Mouse (Mus musculus): ENCODE measurements at regions not wholly inside any gene's neighbourhood (a gene's known extent, or its start where the extent isn't known, plus 50 kb on each side); places are given as distances from the start of the nearest gene placed in this dataset.

DNA sequence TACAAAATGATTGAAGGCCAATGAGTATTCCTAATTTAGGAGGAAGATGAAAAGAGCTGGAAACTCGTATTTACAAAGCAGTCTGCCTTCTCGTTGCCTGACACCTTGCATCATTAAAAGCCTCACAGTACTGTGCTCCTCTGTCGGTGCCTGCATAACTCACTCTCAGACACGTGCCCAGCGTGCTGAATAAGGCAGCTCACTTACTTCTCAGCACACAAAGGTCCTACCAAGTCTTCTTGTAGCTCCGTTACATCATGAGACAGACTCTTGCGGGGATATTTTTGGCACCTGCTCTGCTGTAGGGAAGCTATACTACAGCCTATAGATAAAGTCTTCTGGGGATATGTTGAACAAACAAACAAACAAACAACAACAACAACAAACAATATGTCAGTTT, 400.0 kb upstream of the Atp11b start:
- no peak for DNase-seq
- intact Hi-C loops (cut with DNase I) = no loop called here

GRCm38 (mm10) chr3:35354356-35354755, 399.6 kb upstream of the Atp11b start:
- intact Hi-C loops (cut with DNase I) = no loop called here

DNA sequence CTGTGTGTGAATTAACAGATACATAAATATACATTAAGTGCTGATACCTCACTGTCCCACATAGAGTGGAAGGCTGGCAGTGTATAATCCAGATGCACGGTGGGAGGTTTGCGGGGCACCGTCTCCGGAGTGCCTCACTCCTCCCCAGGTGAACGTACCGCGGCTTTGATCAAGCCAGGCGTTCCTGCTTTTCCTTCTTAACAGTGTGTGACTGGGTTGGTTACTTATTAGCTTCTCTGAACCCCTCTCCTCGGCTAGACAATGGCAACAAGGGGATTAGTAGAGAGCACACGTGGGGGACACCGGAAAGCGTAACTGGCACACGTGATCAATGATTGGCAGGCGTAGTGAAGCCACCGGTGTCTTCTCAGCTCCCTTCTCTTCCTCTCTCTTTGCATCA, 396.8 kb upstream of the Atp11b start:
- DNase-seq = no peak
- intact Hi-C loops (cut with DNase I) = no loop called here

More at GRCm38 (mm10) chr3:35354356-35354755, 399.6 kb upstream of the Atp11b start:
- DNase-seq = peak; percentile 56

GRCm38 (mm10) chr3:35358541-35358940, 395.4 kb upstream of the Atp11b start:
- DNase-seq = no peak
- intact Hi-C loops (cut with DNase I) = no loop called here

- intact Hi-C loops (cut with DNase I) = no loop called here
- no peak for DNase-seq
Measured at GRCm38 (mm10) chr3:35359288-35359687, 394.6 kb upstream of the Atp11b start.

- intact Hi-C loops (cut with DNase I) = no loop called here
- no peak for DNase-seq
Measured at GRCm38 (mm10) chr3:35360515-35360914, 393.4 kb upstream of the Atp11b start.

DNA sequence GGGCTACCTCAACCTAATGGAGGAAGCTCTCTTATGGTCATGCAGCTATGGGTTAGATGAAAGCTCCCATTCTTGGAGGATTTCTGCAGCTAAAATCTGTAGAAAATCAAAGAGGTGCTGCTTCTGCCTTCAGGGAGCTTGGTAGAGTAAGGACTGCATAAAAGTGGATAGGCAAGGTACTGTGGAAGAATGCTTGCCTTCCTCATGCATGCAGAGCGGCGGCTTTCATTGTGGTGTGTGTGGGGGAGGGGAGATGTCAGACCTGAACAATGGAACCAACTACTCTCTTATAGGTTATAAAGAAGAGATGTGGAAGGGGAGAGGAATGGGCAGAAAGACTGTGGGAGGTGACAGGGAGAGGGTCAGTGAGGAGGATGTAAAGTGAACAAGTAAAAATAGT, 392.8 kb upstream of the Atp11b start:
- intact Hi-C loops (cut with DNase I) = no loop called here
- no peak for DNase-seq

DNA sequence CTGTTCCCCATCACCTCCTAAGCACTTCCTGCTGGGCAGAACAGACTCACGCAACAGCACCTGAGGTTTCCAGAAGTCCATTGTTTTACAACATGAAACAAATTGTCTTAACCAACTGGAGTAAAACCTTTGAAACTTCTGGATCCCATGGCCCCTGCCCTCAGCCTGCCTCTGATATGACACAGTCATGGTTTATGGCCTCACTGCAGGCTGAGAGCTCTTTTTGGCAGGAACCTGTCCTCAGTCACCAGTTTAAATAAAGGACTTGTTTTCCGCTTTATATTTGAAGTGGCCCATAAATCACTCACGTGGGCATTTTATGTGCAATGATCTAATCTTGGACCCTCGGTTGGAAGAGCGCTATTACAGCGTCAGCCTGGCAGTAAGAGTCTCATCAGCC, 388.5 kb upstream of the Atp11b start:
- DNase-seq = no peak
- intact Hi-C loops (cut with DNase I) = no loop called here

- intact Hi-C loops (cut with DNase I) = no loop called here
Measured at GRCm38 (mm10) chr3:35372276-35372675, 381.6 kb upstream of the Atp11b start.

DNA sequence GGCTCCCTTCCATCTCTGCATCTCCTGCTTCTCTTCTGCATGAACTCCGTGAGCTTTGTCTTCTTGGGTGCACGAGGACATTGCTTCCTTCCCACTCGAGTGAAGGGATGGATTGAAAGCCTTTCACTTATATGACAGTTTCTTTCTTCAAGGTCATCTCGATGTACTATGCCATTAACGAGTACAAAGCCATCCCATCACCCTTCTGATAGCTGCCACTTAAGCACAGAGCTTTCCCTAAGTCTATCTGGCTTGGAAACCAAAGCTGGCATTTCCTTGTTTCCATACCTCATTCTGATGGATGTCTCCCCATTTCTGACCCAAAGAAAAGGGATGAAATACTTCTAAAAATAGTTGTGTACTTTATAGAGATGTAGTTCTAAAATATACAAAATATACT, 366.5 kb upstream of the Atp11b start:
- intact Hi-C loops (cut with DNase I) = no loop called here
- DNase-seq = no peak

More at GRCm38 (mm10) chr3:35372276-35372675, 381.6 kb upstream of the Atp11b start:
- no peak for DNase-seq

DNA sequence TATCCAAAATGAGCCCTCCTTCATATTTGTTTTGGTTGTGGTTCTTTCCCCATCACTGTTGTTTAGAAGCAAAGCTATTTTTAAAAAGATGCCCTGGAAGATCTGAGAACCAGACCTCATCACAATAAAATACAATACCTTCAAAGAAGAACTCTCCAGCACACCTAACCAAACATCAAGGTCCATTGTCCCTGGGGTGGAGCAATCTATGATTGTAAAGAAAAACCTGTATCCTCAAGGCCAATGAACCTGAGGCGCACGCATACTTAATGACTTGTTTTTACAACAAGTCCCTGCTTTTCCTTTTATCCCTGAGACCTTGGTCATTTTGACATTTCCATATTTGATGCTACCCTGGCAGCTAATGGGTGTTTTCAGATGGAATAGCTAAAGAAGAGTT, 361.2 kb upstream of the Atp11b start:
- DNase-seq = no peak
- intact Hi-C loops (cut with DNase I) = no loop called here

GRCm38 (mm10) chr3:35400213-35400612, 353.7 kb upstream of the Atp11b start:
- intact Hi-C loops (cut with DNase I) = no loop called here
- no peak for DNase-seq

DNA sequence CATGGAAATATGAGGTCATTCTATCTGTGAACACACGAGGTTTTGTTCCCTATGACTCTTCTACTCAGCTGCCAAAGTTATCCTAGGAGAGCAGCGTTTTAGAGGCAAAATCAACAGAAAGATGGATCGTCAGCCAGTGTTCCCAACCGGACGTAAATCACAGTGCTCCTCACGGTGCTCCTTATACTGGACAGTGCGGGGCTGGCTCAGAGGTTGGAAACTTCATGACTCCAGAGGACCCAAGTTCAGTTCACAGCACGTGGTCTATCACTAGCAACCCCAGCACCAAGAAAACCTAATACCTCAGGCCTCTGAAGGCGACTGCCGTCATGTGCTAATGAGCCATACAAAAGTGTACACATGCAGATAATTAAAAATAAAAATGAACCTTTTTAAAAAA, 351.2 kb upstream of the Atp11b start:
- no peak for DNase-seq
- intact Hi-C loops (cut with DNase I) = no loop called here

- DNase-seq = no peak
- intact Hi-C loops (cut with DNase I) = no loop called here
Measured at GRCm38 (mm10) chr3:35403952-35404351, 350.0 kb upstream of the Atp11b start.

DNA sequence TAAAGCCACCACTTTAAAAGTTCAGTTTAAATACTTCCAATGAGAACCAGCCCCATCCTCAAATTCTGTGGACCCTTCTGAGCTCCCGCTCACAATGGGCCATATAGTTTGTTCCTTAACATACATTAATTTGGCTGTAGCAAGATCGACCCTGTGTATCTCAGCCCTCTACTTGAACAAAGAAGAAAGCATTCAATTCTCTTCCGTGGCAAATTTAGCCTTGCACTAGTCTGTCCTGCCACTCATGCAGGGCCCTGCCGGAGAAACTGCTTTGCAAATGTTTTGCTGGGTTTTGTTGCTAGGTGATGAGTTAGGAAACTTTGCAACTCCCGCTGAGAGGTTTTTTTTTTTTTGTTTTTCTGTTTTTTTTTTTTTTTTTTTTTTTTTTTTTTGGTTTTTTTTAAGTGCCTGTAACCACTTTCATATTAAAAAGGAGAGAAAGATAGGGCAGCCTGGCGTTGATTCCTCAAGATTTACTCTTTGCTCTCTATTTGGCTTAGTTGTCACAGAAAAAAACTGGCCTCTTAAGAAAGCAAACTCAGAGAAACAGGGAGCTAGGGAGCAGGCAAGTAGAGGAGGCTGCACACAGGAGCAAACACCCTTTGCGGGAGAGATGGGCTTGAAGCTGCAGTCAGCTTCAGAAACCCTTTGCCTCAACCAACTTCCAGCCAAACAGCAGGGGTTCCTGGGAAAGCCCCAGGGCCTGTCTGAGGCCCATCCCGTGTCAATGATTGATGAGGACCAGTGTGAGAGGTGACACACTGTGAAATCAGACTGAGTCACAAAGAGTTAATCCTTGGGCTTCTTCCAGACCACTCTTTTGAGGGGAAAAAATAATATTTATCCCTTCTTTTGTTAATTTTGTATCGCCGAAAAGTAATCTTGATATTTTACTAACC, 349.2 kb upstream of the Atp11b start:
- peak; percentile 63 for DNase-seq
- intact Hi-C loops (cut with DNase I) = no loop called here

- intact Hi-C loops (cut with DNase I) = no loop called here
- peak; percentile 80 for DNase-seq
Measured at GRCm38 (mm10) chr3:35405621-35406079, 348.3 kb upstream of the Atp11b start.

DNA sequence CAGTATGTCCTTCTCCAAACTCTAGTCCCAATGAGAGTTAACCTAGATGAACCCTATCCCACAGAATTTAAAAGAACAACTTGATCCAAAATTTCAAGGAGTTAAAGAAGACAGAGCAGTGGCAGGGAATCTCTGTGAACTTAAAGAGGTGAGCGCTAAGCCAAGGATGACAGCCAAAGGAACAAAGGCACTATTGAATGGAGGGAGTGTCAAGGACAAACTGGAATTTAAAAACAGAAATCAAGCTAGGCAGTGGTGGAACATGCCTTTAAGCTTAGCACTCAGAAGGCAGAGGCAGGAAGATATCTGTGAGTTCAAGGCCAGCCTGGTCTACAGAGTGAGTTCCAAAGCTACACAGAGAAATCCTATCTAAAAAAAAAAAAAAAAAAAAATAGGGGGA, 316.2 kb upstream of the Atp11b start:
- intact Hi-C loops (cut with DNase I) = no loop called here

GRCm38 (mm10) chr3:35462858-35463257, 291.0 kb upstream of the Atp11b start:
- intact Hi-C loops (cut with DNase I) = no loop called here
- DNase-seq = no peak

More for the DNA sequence above, 316.2 kb upstream of the Atp11b start:
- DNase-seq = no peak

DNA sequence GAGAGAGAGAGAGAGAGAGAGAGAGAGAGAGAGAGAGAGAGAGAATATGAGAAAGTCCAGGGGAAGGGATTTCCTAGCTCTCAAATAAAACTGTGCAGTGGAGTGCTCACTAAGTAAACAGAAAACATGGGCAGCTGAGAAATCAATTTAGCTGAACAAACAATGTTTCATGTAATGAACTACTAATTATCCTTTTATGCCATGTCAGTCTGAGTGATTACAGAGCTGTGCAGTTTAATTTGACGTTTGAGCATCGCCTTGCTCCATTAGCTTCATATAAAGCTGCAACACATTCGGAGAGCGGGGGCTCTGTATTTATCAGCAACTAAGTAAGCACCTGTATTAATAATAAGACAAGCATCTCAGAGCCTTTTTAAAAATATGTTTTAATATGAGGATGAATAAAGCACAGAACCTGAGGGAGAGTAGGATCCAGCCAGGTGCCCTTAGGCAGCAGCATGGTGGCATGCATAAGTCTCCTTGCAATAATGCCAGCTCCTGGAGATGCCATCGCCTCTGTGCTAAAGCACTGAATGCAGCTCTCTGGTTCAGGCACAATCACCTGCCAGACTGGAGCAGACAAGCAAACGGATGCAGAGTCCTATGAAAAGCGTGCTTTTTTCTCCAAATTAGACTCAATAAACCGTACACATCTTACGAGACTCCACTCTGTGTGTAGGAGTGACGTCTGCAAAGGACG, 289.5 kb upstream of the Atp11b start:
- no peak for DNase-seq

GRCm38 (mm10) chr3:35465956-35466355, 287.9 kb upstream of the Atp11b start:
- intact Hi-C loops (cut with DNase I) = no loop called here
- no peak for DNase-seq

More for the DNA sequence above, 289.5 kb upstream of the Atp11b start:
- intact Hi-C loops (cut with DNase I) = no loop called here

- intact Hi-C loops (cut with DNase I) = no loop called here
- no peak for DNase-seq
Measured at GRCm38 (mm10) chr3:35473351-35473750, 280.6 kb upstream of the Atp11b start.

DNA sequence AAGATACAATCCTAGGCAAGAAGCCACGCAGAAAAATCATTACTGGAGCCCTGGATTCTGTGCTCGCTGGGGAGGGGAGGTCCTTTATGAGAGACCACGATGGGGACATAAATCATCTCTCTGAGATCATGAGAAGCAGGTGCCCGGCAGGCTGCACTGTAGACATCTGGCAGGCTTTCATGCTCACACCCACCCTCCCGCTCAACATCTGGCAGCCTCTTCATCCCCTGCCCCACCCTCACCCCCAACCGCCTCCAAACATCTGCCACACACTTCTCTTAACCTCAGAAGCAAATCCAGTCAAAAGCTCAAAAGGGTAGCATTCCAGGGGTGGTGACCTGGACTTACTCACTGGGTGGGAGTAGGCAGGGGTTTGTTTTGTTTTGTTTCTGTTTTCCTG, 279.5 kb upstream of the Atp11b start:
- no peak for DNase-seq
- intact Hi-C loops (cut with DNase I) = no loop called here

Measured in left cerebral cortex, postnatal 4 days (tissue).